Mouse (Mus musculus): ENCODE results near the gene Agtpbp1. TPM values are rescaled to one million over a fixed set of nuclear protein-coding genes. Genes with fewer than 3 reads are reported as not detected.
"Not testable (repeated sequence)": the region's sequence is repeated elsewhere in the genome, so short reads cannot be mapped to it uniquely, and the experiment has no call there.

Gene Agtpbp1
- total RNA-seq (2021): 38.4 and 38.7 TPM in 2 replicates
- long read RNA-seq, full-length matches to known transcripts: 5 of 18 reads
- long read RNA-seq, partial matches to known transcripts: 4 of 18 reads
- long read RNA-seq, other reads (novel, unspliced or antisense): 9 of 18 reads

GRCm38 (mm10) chr13:59584947-59585647 lies at the start of gene Agtpbp1, which contains the start of gene Naa35:
Gene Agtpbp1, minus strand, starts transcription at chr13:59585227.
Gene Naa35, plus strand, starts transcription at chr13:59585259.
- peak; percentile 100 for DNase-seq

GRCm38 (mm10) chr13:59634637-59635036 lies 49.6 kb upstream of the Agtpbp1 start:
- no peak for DNase-seq

- DNase-seq: no peak
Observed at GRCm38 (mm10) chr13:59626739-59627138, 41.7 kb upstream of the Agtpbp1 start.

GRCm38 (mm10) chr13:59624903-59625302 lies 39.9 kb upstream of the Agtpbp1 start:
- no peak for DNase-seq

GRCm38 (mm10) chr13:59624389-59624788 lies 39.4 kb upstream of the Agtpbp1 start:
- no peak for DNase-seq

GRCm38 (mm10) chr13:59621643-59622489 lies 36.8 kb upstream of the Agtpbp1 start:
- no peak for DNase-seq

GRCm38 (mm10) chr13:59618463-59618862 lies 33.4 kb upstream of the Agtpbp1 start:
- no peak for DNase-seq

GRCm38 (mm10) chr13:59615554-59615953 lies 30.5 kb upstream of the Agtpbp1 start:
- DNase-seq: no peak

- no peak for DNase-seq
Observed at GRCm38 (mm10) chr13:59615152-59615551, 30.1 kb upstream of the Agtpbp1 start.

GRCm38 (mm10) chr13:59613868-59614267 lies 28.8 kb upstream of the Agtpbp1 start:
- no peak for DNase-seq

GRCm38 (mm10) chr13:59610437-59610836 lies 25.4 kb upstream of the Agtpbp1 start:
- DNase-seq: no peak

- DNase-seq: no peak
Observed at GRCm38 (mm10) chr13:59609885-59610284, 24.9 kb upstream of the Agtpbp1 start.

- DNase-seq: no peak
Observed at GRCm38 (mm10) chr13:59605221-59605922, 20.3 kb upstream of the Agtpbp1 start.

GRCm38 (mm10) chr13:59604511-59604910 lies 19.5 kb upstream of the Agtpbp1 start:
- no peak for DNase-seq

- DNase-seq: no peak
Observed at GRCm38 (mm10) chr13:59603096-59603495, 18.1 kb upstream of the Agtpbp1 start.

GRCm38 (mm10) chr13:59592630-59593029 lies 7.6 kb upstream of the Agtpbp1 start:
- no peak for DNase-seq

GRCm38 (mm10) chr13:59592058-59592457 lies 7.0 kb upstream of the Agtpbp1 start:
- DNase-seq: not testable (repeated sequence)

- DNase-seq: no peak
Observed at GRCm38 (mm10) chr13:59590691-59591090, 5.7 kb upstream of the Agtpbp1 start.

- no peak for DNase-seq
Observed at GRCm38 (mm10) chr13:59589672-59590071, 4.6 kb upstream of the Agtpbp1 start.

GRCm38 (mm10) chr13:59587201-59587600 lies 2.2 kb upstream of the Agtpbp1 start:
- DNase-seq: no peak

GRCm38 (mm10) chr13:59585648-59586005 lies 600 bp upstream of the Agtpbp1 start:
- DNase-seq: no peak

GRCm38 (mm10) chr13:59584481-59584880 lies 546 bp downstream of the Agtpbp1 start:
- DNase-seq: peak; percentile 48

- no peak for DNase-seq
Observed at GRCm38 (mm10) chr13:59580954-59581353, 4.1 kb downstream of the Agtpbp1 start.

All from adrenal gland, postnatal 25 days (tissue).